Mouse (Mus musculus) liver, embryonic 13.5 days (tissue): ENCODE results near the gene 2310057M21Rik. TPM values are rescaled to one million over a fixed set of nuclear protein-coding genes. Genes with fewer than 3 reads are reported as not detected.

ENCODE experiments used
- ATAC-seq: fragments of 200-750 bp; cut with Nextera tagmentation; 2 replicates; pipeline ENCODE4 v1.8.0; 2017; ENCODE audit warnings: low read depth, mild to moderate bottlenecking, moderate number of reproducible peaks, moderate library complexity
- DNase-seq: peaks from one replicate; pipeline ENCODE4 v3.0.0; 2022
- H3K27ac ChIP-seq: fragments of 300-500 bp; sonication (generic); 2 replicates; pipeline ENCODE4 v1.5.1; 2015; ENCODE audit warnings: moderate library complexity, mild to moderate bottlenecking, inconsistent platforms
- H3K27me3 ChIP-seq: fragments of 300-500 bp; sonication (generic); 2 replicates; pipeline ENCODE4 v1.6.1; 2015; ENCODE audit warnings: mild to moderate bottlenecking, inconsistent platforms
- H3K36me3 ChIP-seq: fragments of 300-500 bp; sonication (generic); 2 replicates; pipeline ENCODE4 v1.6.1; 2015; ENCODE audit warnings: mild to moderate bottlenecking, inconsistent platforms
- H3K4me1 ChIP-seq: fragments of 300-500 bp; sonication (generic); replicated peaks from 2 replicates; pipeline ENCODE4 v1.6.1; 2015; ENCODE audit warnings: inconsistent platforms
- H3K4me2 ChIP-seq: fragments of 300-500 bp; sonication (generic); 2 replicates; pipeline ENCODE4 v1.6.1; 2015; ENCODE audit warnings: inconsistent platforms, mild to moderate bottlenecking, moderate library complexity
- H3K4me3 ChIP-seq: fragments of 300-500 bp; sonication (generic); replicated peaks from 2 replicates; pipeline ENCODE4 v1.5.1; 2015; ENCODE audit warnings: mild to moderate bottlenecking, inconsistent platforms
- H3K9ac ChIP-seq: fragments of 300-500 bp; sonication (generic); 2 replicates; pipeline ENCODE4 v1.6.1; 2015; ENCODE audit warnings: mild to moderate bottlenecking, inconsistent platforms
- H3K9me3 ChIP-seq: fragments of 300-500 bp; sonication (generic); replicated peaks from 2 replicates; pipeline ENCODE4 v1.6.1; 2016; ENCODE audit warnings: inconsistent platforms
- WGBS: fragments of 180-500 bp; shearing (Covaris S2); methylation state at CpG from one replicate; pipeline ENCODE4 v1.1.7; 2015; ENCODE audit not compliant: insufficient replicate concordance; 5-methylcytosine and 5-hydroxymethylcytosine counted together
- polyA plus RNA-seq: library from polyadenylated mRNA; unstranded; fragments of >200 nt; fragmentation: Nextera tagmentation; extraction: Ambion mirVana; gene quantifications from 2 replicates; pipeline ENCODE4 v1.2.1, GENCODE M21; 2015

Gene 2310057M21Rik
- polyA plus RNA-seq, 1 experiment from 2014 or later: 11.1 TPM

DNA sequence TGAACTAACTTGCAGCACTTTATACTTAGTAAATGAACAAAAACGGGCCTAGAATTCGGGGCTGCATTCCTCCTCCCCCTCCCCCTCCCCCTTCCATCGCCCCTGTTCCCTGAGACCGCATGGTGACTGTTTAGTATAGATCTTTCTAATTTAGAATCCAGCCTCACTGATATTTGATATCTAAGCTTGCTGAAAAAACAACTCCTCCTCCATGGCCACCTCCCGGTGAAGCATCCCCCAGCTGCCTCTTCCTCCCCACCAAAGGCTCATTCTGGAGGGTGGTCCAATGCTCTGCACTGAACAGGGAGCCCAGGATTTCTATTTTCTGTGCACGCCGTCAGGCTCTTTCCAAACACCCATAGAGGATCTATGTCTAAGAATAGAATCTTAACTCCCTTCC, 44.2 kb downstream of the 2310057M21Rik start:
- H3K27me3 ChIP-seq: no peaks in the 10 kb centered on the region
- no peaks in the 10 kb centered on the region for H3K9me3 ChIP-seq
- WGBS: 74% methylated on average over 5 of the region's 7 CpGs
- no peak overlapping the region for H3K4me2 ChIP-seq
- H3K27ac ChIP-seq: no peak overlapping the region
- H3K4me3 ChIP-seq: no peak overlapping the region
- DNase-seq (no peak), ATAC-seq (no peak)
- no peaks in the 10 kb centered on the region for H3K36me3 ChIP-seq
- H3K4me1 ChIP-seq: no peaks in the 10 kb centered on the region
- no peak overlapping the region for H3K9ac ChIP-seq

- Histone ChIP-seq H3K4me3 (no peak overlapping the region), H3K27me3 (no peaks in the 10 kb centered on the region), H3K9me3 (no peaks in the 10 kb centered on the region), H3K4me2 (no peak overlapping the region), H3K36me3 (no peaks in the 10 kb centered on the region), H3K4me1 (no peaks in the 10 kb centered on the region), H3K9ac (no peak overlapping the region), H3K27ac (no peak overlapping the region)
- 51% methylated on average over 12 of the region's 12 CpGs for WGBS
- ATAC-seq (no peak), DNase-seq (no peak)
These were observed 45.0 kb downstream of the 2310057M21Rik start for GRCm38 (mm10) chr7:131317587-131317986.

DNA sequence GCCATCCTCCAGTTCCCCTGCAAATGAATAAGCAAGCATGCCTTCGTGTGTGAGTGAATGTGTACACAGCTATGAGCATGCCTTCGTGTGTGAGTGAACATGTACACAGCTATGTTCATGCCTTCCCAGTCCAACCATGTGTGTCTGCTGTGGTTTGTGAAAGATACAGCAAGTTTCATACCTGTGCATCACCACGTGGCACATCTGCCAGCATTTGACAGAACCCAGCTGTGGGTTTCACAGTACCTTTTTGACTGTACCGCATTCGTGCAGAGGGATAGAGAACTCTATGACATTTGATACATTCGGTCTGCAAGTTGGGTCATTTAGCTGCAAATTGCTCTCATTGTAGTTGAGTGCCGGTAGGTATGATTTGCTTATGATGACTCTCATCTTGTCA, 48.1 kb downstream of the 2310057M21Rik start:
- Histone ChIP-seq H3K36me3 (no peaks in the 10 kb centered on the region), H3K27ac (no peak overlapping the region), H3K4me3 (no peak overlapping the region), H3K4me2 (no peak overlapping the region), H3K9me3 (no peaks in the 10 kb centered on the region), H3K9ac (no peak overlapping the region), H3K4me1 (no peaks in the 10 kb centered on the region), H3K27me3 (no peaks in the 10 kb centered on the region)
- no peak for DNase-seq
- 57% methylated on average over 7 of the region's 7 CpGs for WGBS
- no peak for ATAC-seq

DNA sequence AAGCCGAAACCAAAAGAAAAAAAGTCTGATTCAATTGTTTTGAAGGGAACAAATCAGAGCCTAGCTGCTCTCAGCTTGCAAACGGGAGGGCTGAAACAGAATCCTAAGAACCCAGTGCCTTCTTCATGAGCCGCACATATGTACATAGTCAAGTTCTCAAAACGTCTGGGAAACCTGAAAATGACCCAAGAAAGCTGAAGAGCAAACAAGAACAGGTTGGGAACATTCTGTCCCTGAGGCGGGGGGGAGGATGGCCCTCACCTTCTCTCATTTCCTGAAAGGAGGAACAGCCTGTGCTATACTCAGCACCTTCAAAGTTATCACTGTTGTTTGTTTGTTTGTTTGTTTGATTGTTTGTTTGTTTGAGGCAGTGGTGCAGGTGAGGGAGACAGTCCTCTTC, 55.8 kb downstream of the 2310057M21Rik start:
- no peaks in the 10 kb centered on the region for H3K4me1 ChIP-seq
- no peak for DNase-seq
- no peak overlapping the region for H3K4me3 ChIP-seq
- H3K36me3 ChIP-seq: no peaks in the 10 kb centered on the region
- no peak overlapping the region for H3K4me2 ChIP-seq
- H3K9me3 ChIP-seq: no peaks in the 10 kb centered on the region
- H3K27ac ChIP-seq: no peak overlapping the region
- H3K9ac ChIP-seq: no peak overlapping the region
- no peaks in the 10 kb centered on the region for H3K27me3 ChIP-seq
- ATAC-seq: no peak
- 58% methylated on average over 5 of the region's 5 CpGs for WGBS

GRCm38 (mm10) chr7:131303340-131303739, 59.2 kb downstream of the 2310057M21Rik start:
- Histone ChIP-seq H3K9me3 (no peaks in the 10 kb centered on the region), H3K27ac (no peak overlapping the region), H3K9ac (no peak overlapping the region), H3K4me2 (no peak overlapping the region), H3K4me3 (no peak overlapping the region), H3K27me3 (no peaks in the 10 kb centered on the region), H3K36me3 (no peaks in the 10 kb centered on the region), H3K4me1 (no peaks in the 10 kb centered on the region)
- 61% methylated on average over 8 of the region's 8 CpGs for WGBS
- DNase-seq: no peak
- ATAC-seq: no peak

DNA sequence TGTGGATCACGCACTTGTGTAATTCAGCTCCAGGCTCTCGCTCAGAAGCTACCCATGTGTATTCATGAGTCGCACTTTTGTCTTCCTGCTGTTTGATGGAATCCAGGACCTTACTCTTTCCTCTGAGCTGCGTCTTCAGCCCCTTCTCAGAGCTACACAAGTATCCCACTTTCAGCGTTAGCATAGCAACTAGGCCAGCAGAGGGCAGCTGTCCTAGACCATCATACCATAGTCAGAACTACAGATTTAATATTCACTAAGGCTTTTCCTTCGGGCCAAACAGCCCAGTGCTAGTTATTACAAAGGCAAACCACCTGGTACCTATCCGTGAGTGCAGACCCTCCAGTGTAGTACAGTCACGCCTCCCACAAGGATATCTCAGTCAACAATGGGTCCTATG, 65.4 kb downstream of the 2310057M21Rik start:
- Histone ChIP-seq H3K4me2 (no peak overlapping the region), H3K9ac (no peak overlapping the region), H3K27ac (no peak overlapping the region), H3K9me3 (no peaks in the 10 kb centered on the region), H3K4me1 (no peaks in the 10 kb centered on the region), H3K4me3 (no peak overlapping the region), H3K36me3 (no peaks in the 10 kb centered on the region), H3K27me3 (no peaks in the 10 kb centered on the region)
- ATAC-seq (no peak), DNase-seq (no peak)
- WGBS: 69% methylated on average over 8 of the region's 8 CpGs

Other genes starting within 250 kb of the 2310057M21Rik start
- gene 4933402N03Rik, start 216.4 kb downstream of the 2310057M21Rik start, polyA plus RNA-seq: not detected in 2 replicates
- not detected in 2 replicates for gene 5430419D17Rik, start 188.4 kb downstream of the 2310057M21Rik start, polyA plus RNA-seq
- gene Cuzd1, start 40.5 kb downstream of the 2310057M21Rik start, polyA plus RNA-seq: not detected in 2 replicates
- gene Fam24b, start 33.2 kb downstream of the 2310057M21Rik start, polyA plus RNA-seq: not detected in 2 replicates
- gene Fam24a, start 28.9 kb downstream of the 2310057M21Rik start, polyA plus RNA-seq: not detected in 2 replicates
- 31.2 and 34.3 TPM in 2 replicates for gene Pstk, start 8.4 kb upstream of the 2310057M21Rik start, polyA plus RNA-seq
- gene Ikzf5, start 47.8 kb upstream of the 2310057M21Rik start, polyA plus RNA-seq: 11.0 and 16.6 TPM in 2 replicates
- 26.4 and 39.0 TPM in 2 replicates for gene Acadsb, start 47.8 kb upstream of the 2310057M21Rik start, polyA plus RNA-seq
- gene Hmx3, start 180.1 kb upstream of the 2310057M21Rik start, polyA plus RNA-seq: not detected in 2 replicates
- gene Hmx2, start 186.0 kb upstream of the 2310057M21Rik start, polyA plus RNA-seq: 0.07 TPM in 1 of 2 replicates, not detected in the other
- gene Bub3, start 197.5 kb upstream of the 2310057M21Rik start, polyA plus RNA-seq: 134 and 142 TPM in 2 replicates